Mouse (Mus musculus) brown adipose tissue, adult 24 weeks (tissue): Measurements from ENCODE around the gene Acpp. TPM values are rescaled to one million over a fixed set of nuclear protein-coding genes. Genes with fewer than 3 reads are reported as not detected.
A peak's percentile ranks its signal among the peaks of the same experiment; 100 is the strongest.

Experiments used
- H3K27ac ChIP-seq: fragments of 200-500 bp; replicated peaks from 2 replicates; pipeline ENCODE4 v1.5.1; 2012; ENCODE audit warnings: low read depth, mild to moderate bottlenecking, low read length
- H3K4me1 ChIP-seq: fragments of 200-500 bp; 2 replicates; pipeline ENCODE4 v1.6.1; 2012; ENCODE audit warnings: low read length, mixed read lengths; ENCODE audit not compliant: control insufficient read depth, insufficient read depth, insufficient read length
- H3K4me3 ChIP-seq: fragments of 200-500 bp; 2 replicates; pipeline ENCODE4 v1.5.1; 2012; ENCODE audit warnings: low read depth, mild to moderate bottlenecking, low read length, moderate library complexity; ENCODE audit not compliant: insufficient read depth
- polyA plus RNA-seq: library from polyadenylated mRNA; stranded (reverse); fragments of >200 nt; gene quantifications from 2 replicates; pipeline ENCODE4 v1.2.4, GENCODE M21; 2012; ENCODE audit not compliant: missing spikeins, insufficient read depth, insufficient read length

The Acpp gene
- polyA plus RNA-seq, 1 experiment, result not detected

DNA sequence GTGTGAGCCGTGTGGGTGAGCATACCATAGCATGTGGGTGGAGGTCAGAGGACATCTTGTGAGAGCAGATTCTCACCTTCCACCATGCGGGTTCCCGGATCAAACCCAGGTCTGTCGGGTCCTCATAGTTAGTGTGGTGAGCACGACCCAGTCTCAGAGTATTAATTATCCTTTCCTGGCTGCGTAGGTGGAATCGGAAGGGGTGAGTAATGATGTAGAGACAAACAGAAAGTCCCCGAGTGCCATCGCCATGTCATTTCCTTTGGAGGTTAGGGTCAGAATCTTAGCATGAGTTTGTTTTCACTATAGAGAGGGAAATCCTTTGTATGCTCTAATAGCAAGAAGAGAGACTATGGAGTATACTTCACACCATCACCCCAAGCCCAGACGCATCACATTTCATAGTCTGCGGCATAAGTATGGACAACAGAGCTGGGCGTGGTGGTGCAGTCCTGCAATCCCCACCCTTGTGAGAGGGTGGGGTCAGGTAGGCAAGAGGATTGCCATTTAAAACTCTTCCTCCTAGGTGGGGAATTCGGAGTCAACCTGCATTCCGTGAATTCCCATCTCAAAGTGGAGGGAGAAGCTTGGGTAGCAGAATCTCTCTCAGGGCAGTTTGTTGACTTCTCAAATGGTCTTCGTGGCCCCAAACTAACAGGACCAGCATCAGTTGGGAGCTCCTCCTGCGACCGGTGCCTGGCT, 62.3 kb downstream of the Acpp start:
- no peaks in the 10 kb centered on the region for H3K4me1 ChIP-seq
- no peak overlapping the region for H3K4me3 ChIP-seq
- no peak overlapping the region for H3K27ac ChIP-seq

DNA sequence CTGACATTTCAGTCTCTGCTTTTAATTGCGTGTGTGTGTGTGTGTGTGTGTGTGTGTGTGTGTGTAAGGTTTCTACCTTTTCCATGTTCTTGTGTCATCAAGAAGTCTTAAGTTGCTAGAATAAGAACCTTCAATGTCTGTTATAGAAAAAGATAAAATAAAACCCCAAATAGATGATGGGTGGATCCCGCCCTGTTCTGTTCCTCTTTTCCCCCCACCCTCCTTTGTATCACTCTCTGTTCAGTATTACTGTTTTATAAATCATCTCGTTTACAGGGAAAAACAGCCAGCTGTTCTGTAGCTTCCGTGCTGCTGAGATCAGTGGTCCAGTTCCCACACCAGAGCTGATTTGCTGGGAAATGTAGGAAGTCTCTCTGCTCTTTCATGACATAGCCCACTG, 65.5 kb downstream of the Acpp start:
- Histone ChIP-seq H3K4me3 (no peak overlapping the region), H3K4me1 (no peaks in the 10 kb centered on the region), H3K27ac (peak overlapping the region; percentile 36; the same call in 1 of the 2 replicates)

DNA sequence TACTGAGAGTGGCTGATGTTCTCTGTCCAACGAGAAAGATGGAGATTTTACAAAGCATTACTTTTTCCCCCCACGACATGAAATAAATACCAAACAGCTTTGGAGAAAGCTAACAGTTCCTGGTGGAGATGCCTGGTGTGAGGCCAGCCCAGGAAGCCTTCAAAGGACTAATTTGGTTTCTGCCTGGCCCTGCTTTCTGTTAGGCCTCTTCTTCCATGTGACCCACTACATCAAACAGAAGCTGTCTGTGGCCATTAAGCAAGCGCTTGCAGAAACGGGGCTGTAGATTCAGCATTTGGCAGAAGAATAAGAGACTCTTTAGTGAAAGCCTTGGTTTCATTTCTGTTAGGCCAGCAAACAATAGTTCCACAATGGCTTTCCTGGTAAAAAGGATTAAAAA, 65.9 kb downstream of the Acpp start:
- peak overlapping the region; percentile 36; the same call in 1 of the 2 replicates for H3K27ac ChIP-seq
- H3K4me1 ChIP-seq, result no peaks in the 10 kb centered on the region
- no peak overlapping the region for H3K4me3 ChIP-seq

DNA sequence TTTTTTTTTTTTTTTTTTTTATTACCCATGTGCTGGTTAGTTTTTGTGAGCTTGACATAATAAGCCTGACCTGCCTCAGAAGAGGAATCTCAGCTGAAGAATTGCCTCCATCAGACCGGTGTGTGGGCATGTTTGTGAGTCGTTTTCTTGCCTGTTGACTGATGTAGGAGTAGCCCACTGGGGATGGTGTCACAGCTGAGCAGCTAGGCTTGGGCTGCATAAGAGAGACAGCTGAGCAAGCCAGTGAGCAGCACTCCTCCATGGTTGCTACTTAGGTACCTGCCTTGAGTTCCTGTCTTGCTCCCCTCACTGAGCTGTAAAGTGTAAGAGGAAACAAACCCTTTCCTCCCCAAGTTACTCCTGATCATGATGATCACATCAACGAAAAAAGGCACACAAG, 67.6 kb downstream of the Acpp start:
- Histone ChIP-seq H3K4me1 (no peaks in the 10 kb centered on the region), H3K4me3 (no peak overlapping the region), H3K27ac (no peak overlapping the region; the same call in 1 of the 2 replicates)

DNA sequence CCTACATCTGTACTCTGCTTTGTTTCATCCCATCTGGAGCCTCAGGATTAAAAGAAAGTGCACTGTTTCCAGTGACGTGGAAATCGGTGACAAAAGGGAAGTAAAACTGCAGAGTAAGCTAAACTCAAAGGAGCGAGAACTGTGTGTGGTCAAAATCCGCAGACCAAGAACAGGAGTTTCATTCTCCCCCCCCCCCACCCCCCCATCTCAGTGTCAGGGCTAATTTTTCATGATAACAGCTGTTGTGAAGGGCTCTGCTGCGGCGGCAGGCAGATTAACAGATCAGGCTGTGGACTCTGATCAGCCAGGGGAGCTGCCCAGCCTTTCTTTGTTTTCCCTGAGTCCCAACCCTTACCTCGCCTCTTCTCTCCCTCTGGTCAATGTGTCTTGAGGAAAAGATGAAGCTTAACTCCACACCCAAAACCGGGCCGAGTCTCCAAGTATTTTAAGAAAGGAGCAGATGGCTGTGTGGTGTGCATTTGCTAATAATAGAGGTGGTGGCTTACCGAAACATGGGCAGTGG, 68.1 kb downstream of the Acpp start:
- H3K27ac ChIP-seq, result 0 out of 2 replicates have a peak overlapping the region, but pooled peaks have one; percentile 39
- no peak overlapping the region for H3K4me3 ChIP-seq
- no peaks in the 10 kb centered on the region for H3K4me1 ChIP-seq

DNA sequence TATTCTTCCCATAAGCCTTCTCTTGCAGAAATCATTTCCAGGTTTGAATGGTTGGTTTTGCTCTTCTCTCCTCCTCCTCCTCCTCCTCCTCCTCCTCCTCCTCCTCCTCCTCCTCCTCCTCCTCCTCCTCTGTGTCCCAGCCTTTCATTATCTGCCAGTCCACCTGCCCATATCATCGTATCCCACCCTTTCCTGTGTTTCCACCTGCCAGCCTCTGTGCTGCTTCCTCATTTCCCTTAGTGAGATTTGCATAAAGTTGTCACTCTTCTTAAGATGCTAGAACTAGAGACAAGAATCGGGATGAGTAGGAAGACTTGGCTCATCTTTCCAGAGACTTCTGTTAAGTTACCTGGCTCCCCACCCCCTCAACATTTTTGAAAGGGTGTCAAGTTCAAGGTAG, 73.0 kb downstream of the Acpp start:
- Histone ChIP-seq H3K4me1 (no peaks in the 10 kb centered on the region), H3K4me3 (no peak overlapping the region), H3K27ac (no peak overlapping the region)

DNA sequence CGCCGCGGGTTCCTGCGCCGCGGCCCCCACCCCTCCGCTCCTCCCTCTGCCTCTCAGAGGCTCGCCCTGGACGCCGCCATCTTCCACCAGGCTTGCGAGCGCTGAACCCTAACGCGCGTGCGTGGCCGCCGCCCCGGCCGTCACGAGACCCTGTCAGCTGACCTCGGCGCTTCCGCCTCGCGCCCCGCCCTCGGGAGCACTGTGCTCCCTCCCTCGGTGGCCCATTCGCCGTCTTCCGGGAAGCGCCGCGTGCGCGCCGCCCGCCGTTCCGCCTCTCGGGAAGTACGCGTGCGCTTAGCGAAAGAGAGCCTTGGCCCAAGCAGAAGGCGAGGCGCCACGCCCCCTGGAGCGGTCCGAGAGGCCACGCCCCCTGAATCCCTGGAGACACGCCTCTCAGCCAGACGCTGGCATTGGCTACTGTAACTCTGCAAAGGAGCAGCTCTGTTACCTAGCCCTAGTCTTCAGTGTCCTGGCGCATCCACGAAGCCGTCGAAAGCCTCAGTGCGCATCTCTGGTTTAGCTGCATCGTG, 74.7 kb downstream of the Acpp start, which contains the start of gene Dnajc13:
TSS of gene Dnajc13 (minus strand) at position 108 of the 530 bp plus-strand sequence.
- H3K27ac ChIP-seq, result peak within 1 kb of the TSS; percentile 27
- H3K4me3 ChIP-seq, result peak within 1 kb of the TSS; percentile 75
- H3K4me1 ChIP-seq, result no peaks in the 10 kb centered on the region

DNA sequence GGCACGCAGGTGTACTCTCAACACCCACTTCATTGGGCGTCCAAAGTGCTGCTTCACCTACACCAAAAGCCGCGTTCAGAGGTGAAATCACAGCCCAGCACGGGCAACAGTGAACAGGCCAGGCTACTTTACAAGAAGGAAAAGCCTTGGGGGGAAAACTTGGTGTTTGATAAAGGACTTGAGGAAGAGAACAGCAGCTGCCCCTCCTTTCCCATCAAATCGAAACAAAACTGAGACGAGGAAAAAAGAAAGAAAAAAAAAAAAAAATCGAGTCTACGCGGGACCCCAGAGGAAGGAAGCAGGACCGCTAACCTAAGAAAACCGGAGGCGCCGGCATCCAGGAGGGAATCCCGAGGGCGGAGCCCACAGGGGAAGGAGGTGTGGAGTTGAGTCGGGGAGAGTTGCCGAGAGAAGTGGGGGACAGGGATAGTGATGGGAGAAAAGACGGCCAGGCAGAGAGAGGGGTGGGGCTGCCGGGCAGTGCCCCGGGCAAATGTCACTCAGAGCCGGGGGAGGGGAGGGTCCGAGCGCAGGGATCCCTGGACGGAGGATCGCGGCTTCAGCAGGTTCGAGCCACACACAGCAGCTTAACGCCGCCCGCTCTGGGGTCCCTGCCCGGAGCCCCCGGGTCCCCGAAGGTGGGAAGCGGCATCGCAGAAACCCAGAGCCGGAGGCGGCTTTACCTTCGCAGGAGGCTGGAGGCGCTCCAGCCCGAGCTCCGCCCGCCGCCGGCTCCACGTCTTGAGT, 75.4 kb downstream of the Acpp start:
- Histone ChIP-seq H3K4me1 (no peaks in the 10 kb centered on the region), H3K4me3 (peak overlapping the region; percentile 75), H3K27ac (peak overlapping the region; percentile 27)

DNA sequence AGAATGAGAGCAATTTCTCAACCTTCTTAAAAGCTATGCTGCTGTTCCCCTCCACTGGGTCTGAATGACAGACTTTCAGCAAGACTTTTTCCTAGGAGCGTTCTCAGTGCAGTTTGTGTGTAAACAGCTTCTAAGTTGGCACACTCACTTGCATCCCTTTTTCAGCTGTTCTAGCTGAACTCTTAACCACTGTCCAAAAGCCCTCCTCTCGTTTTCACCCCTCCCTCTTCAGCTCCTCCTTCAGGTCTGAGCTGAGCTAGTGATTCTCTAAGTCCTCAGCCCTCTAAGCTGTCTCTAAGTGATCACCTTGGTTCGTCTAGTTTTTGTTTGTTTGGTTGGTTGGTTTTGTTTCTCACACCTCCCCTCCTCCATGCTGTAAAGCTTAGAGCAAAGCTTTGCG, 77.2 kb downstream of the Acpp start:
- Histone ChIP-seq H3K27ac (no peak overlapping the region), H3K4me3 (no peak overlapping the region), H3K4me1 (no peaks in the 10 kb centered on the region; the same call in 1 of the 2 replicates)

DNA sequence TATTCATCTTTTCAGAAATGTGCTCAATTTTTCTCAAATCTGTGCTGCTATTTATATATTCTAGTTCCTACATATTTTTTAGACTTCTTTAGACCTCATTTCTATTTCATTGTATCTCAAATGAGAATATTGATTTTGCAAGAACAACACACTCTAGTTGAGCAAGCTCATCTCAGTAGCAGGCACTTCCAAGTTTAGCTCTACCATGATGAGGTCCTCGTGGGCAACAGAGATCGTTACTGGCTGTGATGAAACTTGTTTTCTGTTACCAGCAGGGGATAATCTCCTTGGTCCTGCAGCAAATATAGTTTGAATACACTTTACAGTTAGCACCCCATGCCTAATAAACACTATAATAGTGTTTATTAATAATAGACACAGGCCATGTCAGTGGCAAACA, 81.5 kb downstream of the Acpp start:
- Histone ChIP-seq H3K4me1 (no peaks in the 10 kb centered on the region; the same call in 1 of the 2 replicates), H3K27ac (no peak overlapping the region), H3K4me3 (no peak overlapping the region)

DNA sequence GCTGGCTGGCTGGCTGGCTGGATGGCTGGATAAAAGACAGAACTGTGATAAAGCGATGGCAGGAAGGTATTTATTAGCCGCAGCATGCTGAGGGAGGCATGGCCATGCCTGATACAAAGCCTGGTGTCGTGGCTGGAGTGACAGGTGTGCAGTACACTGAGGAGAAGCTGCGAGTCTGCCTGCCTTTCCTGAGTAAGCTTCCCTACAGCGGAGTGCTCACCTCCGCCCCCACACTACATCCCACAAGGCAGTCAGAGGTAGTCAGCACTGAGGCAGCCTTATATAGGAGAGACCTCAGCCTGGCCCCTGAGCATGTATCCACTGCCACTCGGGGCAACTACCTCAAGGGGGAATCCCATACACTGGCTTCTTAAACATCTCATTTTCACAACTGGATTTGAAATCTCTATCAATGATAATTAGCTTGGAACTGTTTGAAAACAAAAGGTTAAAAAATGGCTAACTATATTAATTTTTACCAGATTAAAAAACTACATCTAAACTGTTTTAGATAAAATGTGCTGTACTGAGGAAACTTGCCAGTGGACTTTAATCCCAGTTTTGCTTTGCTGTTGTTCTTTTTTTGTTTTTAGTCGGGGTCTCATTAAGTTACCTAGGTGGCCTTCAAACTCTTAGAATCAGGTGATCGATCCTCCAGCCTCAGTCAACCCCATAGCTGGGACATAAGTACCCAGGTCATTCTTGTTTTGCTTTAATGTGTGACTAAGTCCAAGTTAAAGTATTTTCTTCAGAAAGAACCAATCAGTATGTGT, 83.0 kb downstream of the Acpp start:
- peaks cover 3% of the 10 kb centered on the region; the same call in 1 of the 2 replicates for H3K4me1 ChIP-seq
- H3K27ac ChIP-seq, result no peak overlapping the region
- no peak overlapping the region for H3K4me3 ChIP-seq

DNA sequence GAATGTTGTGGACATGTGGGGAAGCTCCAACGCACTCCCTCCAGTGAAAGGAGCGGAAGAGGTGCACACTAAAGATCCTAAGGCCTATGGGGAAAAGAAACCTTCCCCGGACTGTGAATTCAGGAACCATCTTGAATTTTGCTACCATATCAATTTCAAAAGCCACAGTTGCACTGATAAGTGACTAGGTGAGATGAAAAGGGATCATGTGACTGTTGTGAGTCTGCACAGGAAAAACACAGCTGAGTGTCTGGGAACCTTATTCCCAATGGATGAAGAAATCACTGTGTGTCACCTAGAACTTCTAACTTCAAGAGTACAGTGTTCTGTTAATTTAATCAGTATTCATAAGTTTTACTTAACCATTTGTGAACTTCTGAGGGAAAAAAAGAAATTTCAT, 84.9 kb downstream of the Acpp start:
- H3K27ac ChIP-seq, result no peak overlapping the region
- no peak overlapping the region for H3K4me3 ChIP-seq
- peaks cover 8% of the 10 kb centered on the region; the same call in 1 of the 2 replicates for H3K4me1 ChIP-seq

DNA sequence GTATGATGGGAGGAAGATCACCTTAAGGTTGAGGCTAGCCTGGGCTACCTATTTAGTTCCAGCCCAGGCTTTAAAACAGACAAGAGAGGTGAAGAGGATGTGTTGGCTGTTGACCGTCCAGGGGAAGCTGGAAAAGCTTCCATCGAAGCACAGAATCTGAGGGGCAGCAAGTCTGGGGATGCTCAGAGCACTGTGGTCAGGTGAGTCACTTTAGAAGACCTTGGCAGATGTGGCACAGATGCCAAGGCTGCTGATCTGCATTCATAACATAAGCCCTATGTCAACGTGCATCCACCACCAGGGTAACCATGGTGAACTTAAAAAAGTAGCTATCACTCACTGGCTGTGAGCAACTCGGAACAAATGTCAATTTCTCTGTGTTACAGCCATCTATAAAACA, 85.9 kb downstream of the Acpp start:
- Histone ChIP-seq H3K4me1 (0 out of 2 replicates have a peak, but pooled peaks cover 8% of the 10 kb centered on the region), H3K4me3 (no peak overlapping the region), H3K27ac (no peak overlapping the region)

DNA sequence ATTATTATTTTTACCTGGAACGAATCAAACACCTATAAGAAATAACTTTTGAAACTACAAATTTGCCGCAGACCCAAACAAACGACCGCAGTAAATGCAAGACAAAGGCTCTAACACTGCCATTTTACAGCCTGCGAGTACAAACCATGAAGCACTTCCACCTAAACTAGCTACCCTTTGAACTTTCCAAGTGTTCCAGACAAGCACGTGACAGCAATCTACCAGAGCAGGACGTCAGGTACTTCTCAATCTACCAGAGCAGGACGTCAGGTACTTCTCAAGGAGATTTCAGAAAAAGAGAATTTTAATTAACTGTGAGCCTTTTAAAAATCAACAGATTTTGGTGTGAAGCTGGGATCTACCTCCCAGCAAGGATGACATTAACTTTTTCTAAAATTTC, 86.4 kb downstream of the Acpp start:
- H3K4me3 ChIP-seq, result no peak overlapping the region
- 0 out of 2 replicates have a peak, but pooled peaks cover 8% of the 10 kb centered on the region for H3K4me1 ChIP-seq
- H3K27ac ChIP-seq, result no peak overlapping the region
